Mouse (Mus musculus): ENCODE results near the gene Faf2.

Faf2 gene

DNA sequence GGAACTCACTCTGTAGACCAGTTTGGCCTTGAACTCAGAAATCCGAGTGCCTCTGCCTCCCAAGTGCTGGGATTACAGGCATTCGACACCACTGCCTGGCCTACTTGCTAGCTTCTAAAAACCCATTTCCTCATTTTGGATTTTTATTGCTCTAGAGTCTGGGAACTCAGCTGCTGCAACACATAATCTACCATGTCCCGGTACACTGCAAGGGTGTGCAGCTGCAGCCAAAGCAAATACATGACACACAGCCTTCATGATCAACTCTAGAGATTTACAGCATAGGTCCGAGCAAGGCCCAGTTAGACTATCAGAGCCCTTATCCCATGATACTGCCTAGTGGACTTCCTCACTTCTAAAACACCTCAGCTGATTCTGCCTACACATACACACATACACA lies 56.7 kb downstream of the Faf2 start:
- DNase-seq (ENCODE audit: extremely low read depth, low read depth, low spot score) = peak; percentile 56

DNA sequence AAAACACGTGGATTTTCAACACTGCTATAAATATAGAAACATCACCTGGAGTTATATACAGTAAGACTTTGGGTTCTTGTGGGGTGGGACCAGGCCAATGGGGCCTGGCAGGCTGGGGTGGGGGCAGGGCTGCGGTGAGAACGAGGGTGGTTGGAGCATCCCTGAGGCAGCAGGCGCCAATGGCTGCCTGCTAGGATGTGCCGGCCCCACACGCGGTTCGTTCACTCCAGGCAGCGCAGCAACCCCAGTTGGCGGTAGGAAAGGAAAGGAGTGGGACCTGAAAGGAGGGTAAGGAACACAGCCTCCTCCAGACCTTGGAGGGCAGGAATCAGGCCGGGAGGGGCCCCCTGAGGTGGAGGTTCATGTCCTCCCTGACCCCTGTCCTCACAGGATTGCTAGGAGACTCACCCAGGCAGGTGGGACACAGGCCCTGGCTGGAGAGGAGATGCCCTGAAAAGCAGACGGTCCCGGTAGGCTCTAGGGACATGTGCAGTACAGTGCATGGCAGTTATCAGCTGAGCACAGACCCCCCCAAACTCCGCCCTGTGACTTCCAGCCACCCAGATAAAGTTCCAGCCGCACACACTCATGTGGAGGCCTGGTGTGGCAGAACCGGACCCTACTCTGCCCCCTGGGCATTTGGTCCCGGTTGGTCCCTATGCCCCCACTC lies 58.7 kb downstream of the Faf2 start:
- DNase-seq (ENCODE audit: extremely low read depth, low read depth, low spot score) = no peak

DNA sequence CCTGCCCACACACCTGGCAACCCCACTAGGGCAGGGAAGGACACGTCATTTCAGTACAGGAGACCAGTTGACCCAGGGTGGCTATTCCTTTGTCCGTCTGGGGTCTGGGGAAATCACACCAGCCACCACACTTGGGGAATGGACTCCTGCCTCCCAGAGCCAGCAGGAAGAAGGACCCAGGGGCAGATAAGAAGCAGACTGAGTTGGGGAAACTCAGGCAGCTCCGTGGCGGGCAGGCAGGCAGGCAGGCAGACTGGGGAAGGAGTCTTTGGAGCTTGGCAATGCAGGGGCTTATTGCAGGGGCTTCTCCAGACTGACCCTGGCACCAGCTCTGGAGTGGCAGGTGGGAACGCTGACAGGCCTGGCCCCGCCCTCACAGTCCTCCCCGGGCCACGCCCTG lies 59.7 kb downstream of the Faf2 start:
- DNase-seq (ENCODE audit: extremely low read depth, low read depth, low spot score) = no peak

DNA sequence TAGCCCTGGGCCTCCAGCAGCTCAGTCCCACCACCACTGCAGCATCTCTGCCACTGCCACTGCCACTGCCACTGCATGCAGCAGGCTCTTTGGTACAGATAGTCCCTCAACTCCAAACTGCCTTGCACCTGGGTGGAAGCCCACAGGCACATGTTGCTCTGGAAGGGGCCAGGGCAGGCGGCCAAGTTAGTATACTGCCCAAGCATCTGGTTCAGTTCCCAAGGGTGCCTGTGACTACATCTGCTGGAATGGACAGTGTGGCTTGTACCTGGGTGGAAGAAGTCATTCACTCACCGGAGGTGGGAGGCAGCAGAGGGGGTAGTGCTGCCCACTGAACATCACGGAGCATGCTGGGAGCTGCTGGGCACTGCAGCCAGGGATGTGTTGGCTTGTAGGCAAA lies 61.7 kb downstream of the Faf2 start:
- DNase-seq (ENCODE audit: extremely low read depth, low read depth, low spot score) = no peak

DNA sequence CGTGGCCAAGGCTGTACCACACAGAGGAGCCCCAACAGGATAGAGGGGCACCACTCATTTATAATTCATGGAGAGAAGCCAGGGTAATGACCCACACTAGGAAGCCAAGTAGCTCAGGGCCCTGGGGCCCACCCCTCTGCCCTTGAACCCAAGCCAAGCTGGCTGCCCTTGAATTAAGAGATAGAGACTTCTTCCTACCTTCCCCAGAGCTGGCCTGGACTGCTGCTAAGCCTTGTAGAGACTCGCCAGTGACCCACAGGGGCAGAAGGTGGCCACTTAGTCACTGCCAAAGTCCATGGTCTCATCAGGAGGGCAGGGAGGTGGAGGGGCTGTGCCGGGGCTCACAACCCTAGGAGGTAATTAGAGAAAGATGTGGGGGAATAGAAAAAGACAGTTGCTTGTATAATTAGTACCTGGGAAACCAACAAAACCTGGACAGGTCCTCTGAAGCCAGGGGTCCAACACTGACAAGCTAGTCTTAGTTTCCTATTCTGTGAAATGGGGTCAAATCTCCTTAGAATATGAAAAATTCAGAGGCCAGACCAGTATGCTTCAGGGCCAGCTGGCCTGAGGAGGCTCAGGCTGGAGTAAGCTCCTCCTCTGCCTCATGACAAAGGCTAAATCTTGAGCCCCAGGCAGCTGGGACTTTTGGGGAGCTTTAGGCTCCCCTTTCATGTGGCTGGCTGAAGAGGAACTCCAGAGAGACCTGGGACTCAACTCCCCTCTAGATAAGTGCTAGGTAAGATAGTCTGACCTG lies 62.7 kb downstream of the Faf2 start:
- no peak for DNase-seq (ENCODE audit: extremely low read depth, low read depth, low spot score)

DNA sequence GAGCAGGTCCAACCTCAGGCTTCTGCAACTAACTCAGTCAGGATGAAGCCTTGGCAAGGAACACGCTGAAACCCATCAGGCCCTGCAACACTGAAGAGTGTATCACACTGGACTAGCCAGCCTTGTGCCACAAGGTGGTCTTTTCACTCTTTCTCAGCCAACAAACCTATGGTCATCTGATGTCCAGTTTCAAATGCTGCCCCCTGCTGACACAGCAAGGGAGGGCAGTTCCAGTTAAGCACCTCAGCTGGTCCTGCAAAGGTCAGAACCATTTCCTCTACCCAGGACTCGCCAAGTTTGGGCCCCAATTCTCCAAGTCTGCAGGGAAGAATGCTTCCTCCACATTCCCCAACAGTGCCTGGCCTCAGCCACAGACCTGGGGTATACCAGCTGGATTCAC lies 63.6 kb downstream of the Faf2 start:
- no peak for DNase-seq (ENCODE audit: extremely low read depth, low read depth, low spot score)

DNA sequence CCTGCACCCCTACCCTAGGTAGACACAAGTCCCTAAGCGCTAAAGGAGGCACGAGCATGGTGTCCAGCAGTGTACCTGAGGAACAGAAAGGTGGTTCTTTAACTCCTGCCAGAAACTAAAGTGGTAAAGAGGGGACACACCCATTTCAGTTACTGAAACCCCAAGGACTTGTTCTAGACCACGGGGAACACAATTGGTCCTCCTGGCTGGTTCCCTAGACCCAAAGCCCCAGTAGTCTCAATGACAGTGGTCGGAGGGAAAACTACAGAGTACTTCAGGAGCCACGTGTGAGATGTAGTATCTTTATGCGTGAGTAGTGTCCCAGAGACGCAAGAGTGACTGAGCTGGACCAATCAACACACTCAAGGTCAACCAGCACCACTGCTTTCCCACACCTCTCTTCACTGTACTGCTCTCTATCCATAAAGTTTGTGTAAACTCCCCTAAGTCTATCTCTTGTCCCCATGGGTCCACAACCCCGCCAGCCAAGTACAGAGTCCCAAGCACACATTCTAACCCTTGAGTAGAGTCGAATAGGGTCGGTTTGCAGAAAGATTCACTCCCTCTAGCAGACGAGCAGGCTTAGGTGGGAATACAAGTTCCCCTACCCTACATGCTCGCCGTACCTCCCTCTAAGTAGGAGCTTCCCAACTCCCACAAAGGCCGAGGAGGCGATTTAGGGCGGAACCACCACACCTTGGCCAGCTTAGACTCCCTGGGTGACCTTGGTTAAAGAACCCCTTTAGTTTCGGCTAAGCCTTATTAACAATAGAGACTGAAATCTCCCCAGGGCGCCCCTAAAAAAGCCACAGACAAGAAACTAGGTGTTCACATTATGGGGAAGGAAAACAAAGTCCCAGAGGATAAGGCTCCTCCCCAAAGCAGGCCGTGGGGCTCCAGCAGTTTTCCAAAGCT lies 64.8 kb downstream of the Faf2 start:
- no peak for DNase-seq (ENCODE audit: extremely low read depth, low read depth, low spot score)

DNA sequence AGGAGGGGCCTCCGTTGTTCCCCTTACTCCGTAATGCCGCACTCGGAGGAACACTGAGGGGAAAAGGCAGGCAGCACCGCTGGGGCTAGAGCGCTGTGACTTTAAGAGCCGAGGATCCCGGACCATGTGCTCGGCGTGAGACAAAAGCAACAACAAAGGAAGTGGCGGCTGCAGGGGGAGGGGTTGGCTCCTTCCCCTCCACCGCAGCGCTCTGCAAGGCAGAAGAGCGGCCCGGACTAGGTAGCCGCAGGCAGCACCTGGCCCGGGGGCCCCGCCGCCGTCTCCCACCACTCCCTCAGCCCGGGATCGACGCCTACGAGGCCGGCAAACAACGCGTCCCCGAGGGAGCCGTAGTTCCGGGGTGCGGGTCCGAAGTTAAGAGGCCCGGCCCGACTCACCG lies 65.5 kb downstream of the Faf2 start:
- no peak for DNase-seq (ENCODE audit: extremely low read depth, low read depth, low spot score)

DNA sequence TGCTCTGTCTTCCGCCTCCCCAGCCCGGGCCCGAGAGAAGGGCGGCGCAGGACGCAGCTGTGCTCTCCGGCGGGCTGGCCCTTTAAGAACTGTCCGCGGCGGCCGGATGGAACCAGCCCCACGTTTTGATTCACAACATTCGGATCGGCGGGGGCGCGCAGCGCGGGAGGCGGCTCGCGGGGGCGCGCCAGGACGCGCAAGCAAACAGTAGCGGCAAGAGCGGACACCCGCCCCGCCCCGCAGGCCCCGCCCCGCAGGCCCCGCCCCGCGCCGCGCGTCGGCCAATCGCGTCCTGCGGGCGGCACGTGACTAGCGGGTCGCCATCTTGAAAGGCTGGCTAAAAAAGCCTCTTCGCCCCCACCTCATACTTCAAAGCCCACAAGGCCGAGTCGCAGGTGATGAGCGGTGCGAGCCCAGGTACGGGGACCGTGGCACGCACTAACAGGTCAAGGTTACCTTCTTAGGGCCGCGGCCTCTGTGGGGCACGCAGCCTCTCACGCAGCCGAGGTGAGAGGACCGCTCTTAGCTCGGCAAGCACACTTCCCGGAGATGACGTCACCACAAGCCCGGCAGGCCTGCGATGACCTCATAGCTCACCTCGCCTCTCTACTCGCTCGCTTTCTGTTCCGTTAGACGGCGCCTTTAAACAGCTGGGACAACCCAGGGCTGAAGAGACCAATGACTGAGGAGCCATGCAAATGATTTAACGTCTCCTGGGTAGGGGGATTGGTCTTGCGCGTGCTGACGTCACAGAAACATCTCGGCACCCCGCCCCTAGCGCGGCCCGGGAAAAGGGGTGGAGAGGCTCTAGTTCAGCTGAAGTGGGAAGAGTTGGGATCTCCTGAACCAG lies 66.2 kb downstream of the Faf2 start:
- peak; percentile 78 for DNase-seq (ENCODE audit: extremely low read depth, low read depth, low spot score)

DNA sequence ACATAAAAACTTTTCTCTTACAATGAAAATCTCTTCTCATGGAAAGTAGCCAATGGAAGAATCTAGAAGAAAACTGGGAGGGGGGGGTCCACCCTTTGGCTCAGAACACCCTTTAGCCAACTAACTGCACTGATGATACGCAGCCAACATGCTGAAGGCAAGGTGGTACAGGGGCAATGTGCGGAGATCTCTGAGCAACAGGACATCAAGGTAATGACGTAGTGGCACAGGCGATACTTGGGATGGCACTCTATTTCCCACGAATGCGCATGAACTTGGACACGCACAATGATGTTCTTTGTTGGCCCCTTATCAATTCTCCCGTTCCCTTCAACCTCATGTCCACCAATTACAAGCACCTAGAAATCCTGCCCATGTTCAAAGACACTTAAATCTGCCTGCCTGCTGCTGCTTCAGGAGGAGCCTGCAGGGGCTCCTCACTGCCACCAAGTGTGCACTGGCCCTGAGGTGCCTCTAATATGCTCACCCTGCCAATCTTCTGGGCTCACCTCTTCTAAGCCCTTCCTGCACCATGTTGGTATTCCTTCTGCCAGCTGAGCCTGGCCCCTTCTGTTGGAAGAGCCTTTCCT lies 68.7 kb downstream of the Faf2 start:
- DNase-seq (ENCODE audit: extremely low read depth, low read depth, low spot score) = no peak

DNA sequence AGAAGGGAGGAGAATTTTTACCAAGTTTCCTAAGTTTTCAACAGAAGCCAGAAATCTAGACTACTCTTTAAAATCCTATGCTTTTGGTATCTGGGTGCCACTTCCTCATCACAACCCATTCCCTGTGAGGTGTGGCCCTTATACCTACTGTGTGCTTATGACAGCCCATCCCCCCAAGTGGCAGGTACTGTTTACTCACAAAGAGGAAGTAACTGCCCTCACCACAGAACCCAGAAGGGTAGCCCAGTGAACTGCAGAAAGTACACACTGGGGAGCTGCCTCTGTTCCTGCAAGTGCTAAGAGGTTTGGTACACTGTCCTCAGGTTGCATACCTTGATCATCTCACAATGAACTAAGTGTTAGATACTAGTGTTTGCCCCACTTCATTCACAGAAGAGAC lies 70.2 kb downstream of the Faf2 start:
- no peak for DNase-seq (ENCODE audit: extremely low read depth, low read depth, low spot score)

DNA sequence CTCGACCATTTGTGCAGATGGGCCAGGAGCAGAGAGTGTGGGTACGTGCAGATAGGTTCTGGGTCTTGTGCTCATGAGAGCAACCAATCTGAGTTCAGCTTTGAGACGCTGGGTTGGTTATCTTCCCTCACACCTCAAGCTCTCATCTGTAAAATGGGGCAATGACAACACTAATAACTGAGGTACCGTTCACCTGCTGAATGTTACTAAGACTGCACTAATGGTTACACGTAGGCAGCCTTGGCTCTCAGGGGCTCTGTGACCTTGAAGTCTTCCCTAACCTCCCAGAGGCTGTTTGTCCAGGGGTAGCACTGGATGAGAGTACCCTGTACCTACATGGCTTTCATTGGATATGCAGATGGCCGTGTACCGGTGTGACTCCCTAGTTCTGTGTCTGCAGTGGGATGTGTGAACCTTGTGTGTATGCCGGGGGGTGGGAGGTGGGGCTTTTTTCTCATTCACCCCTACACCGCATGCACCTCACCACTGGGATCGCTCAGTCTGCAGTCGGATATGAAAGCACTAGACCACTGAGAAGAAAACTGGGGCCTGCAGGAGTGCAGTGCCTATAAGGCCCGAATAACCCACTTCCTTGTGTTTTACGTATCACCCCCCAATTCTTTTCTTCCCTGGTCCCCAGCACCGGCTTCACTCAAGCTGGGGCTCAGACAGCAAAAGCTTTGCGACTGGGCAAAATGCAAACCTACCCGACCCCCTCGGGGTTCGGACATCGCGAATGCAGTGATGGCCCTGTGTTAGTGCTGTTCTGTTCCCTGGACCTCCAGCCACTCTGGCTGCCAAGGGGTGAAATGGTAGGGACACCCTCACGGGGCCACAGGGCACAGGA lies 71.3 kb downstream of the Faf2 start:
- DNase-seq (ENCODE audit: extremely low read depth, low read depth, low spot score) = no peak

DNA sequence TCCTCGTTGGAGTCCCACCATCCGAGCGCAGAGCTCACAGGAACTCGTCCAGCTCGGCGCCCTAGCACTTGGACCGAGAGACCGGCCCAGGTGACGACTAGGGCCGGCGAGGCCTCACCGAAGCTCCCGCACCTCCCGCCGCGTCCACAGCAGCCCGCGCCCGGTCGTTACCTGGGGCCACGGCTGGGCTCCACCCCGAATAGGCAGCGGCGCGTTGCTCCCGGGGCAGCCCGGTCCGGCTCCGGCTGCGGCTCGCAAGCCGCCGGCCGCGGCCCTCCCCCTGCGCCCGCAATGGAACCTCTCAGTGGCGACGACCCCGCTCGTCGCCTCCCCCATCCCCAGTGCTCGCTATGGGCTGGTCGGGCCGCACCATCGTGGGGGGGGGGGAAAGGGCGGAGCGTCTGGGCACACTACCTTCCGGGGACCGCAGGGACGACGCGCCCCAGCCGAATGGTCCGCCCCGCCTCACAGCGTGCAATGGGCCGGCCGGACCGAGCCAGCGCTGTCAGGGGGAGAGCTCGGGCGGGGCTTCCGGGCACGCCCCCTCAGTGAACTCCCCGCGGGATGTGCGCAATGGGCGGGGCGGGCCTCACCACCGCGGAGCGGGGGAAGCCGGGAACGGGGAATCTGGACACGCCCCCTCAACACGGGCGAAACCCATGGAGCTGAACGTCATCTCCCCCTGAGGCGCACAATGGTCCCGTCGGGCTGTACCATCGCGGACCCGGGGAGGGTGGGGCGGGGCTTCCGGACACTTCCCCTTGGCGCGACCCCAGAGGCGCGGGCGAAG lies 72.2 kb downstream of the Faf2 start, which contains the start of gene Rnf44:
Rnf44 (minus strand) TSS at position 350 of the 790 bp plus-strand sequence.
- DNase-seq (ENCODE audit: extremely low read depth, low read depth, low spot score) = peak; percentile 59

DNA sequence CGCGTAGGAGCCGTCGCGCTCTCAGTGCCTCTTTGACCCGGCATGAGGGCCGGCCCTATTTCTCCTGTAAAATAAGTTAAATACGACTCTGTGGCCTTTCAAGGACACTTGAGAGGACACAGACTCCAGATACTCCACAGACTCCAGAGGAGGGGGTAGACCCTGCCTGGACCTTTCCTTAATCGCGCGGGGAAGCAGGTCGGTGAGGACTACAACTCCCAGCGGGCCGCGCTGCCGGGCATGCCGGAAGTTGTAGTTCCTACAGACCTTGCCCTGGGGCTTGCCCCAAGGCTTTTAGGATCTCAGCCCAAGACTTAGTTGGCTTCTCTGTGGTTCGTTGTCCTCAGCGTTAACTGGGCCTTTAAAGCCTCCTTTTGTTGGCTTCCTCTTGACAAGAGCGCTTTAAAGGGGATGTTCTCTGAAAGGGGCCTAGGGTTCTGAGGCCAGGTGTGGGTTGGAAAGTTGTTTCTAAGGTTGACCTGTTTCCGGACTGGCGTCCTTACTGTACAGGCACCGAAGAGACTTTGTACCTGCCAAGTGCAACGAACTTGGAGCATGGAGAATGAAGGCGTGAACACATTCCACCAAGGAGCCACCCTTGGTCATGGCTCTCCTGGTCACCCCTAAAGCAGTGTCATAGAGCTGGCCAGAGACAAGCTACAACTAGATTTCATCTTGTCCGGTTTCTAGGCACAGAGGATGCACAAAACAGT lies 72.9 kb downstream of the Faf2 start:
- no peak for DNase-seq (ENCODE audit: extremely low read depth, low read depth, low spot score)

DNA sequence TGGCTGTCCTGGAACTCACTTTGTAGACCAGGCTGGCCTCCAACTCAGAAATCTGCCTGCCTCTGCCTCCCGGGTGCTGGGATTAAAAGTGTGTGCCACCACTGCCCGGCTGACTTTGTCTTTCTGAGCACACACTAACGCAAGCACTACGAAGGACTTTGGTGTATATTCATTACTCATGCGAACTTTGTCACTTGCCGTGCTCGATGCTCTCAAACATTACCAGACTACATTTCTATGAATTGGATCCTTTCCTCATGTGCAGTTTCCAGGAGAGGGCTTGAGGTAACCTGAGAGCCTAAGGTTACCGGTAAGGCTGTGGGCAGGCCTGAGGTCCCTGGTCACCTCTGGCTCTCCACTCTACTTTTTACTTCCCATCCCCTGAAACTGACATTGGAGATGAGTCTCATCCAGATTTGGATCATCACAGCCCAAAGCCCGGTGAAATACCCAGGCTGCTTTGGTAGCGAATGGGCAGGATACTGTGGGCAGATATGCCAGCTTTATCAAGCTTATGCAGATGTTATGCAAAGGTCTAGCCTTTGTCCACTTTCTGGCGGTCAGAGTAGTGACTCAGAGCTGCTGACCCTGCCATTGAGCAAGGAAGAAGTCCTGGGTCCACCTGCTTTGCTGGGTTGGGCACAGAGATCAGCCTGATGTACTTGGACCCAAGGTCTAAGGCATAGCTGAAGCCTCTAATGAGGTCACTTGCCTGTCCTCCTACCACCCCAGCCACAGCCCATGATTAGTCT lies 74.1 kb downstream of the Faf2 start:
- no peak for DNase-seq (ENCODE audit: extremely low read depth, low read depth, low spot score)

DNA sequence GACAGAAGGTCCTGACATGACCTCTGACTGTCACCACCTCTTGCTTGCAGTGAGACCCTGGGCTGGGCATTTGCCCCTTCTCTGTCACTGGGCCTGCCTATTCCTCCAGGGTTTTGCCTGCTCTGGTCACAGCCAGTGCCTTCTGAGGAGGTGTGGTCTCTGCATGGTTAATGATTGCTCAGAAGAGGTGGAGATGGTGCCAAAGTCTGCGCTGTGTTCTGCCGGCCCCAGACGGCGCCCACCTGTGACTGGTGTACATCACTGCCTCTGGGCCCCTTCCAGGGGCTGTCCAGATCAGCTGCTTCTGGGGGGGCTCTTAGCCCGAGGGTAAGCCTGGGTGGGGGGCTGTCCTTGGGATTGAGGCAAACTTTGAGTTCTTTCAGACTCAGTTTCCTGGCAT lies 79.7 kb downstream of the Faf2 start, which contains the start of gene Cdhr2:
Cdhr2 (plus strand) TSS at position 219 of the 400 bp plus-strand sequence.
- DNase-seq (ENCODE audit: extremely low read depth, low read depth, low spot score) = no peak

DNA sequence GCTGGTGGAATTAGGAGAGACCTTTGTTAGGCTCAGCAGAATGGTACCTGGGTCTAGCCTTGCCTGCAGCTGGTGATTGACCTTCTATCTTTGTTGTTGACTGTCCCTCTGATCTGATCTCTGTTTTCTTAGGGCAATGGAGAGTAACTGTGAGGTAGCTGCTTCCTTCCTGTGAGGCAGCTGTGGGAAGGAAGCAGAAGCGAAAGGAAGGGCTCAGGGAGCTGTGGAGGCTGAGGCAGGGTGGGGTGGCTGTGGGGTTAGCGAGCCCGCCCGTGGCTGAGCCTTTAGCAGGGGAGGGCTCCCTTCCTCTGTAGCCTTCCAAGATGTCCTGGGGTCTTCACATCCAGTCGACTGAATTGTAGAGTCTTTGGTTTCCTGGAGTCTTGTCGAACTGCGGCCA lies 80.9 kb downstream of the Faf2 start:
- no peak for DNase-seq (ENCODE audit: extremely low read depth, low read depth, low spot score)

Data from fat pad, adult 2 months (tissue).